Mouse (Mus musculus) spleen, adult 2 months (tissue): ENCODE data around the gene Prkca.

ENCODE experiments used
- CTCF ChIP-seq: fragments of 200-500 bp; IDR thresholded peaks from 2 replicates; pipeline ENCODE4 v1.5.1; 2011; ENCODE audit warnings: mild to moderate bottlenecking, inconsistent platforms; ENCODE audit not compliant: insufficient read depth, insufficient read length, insufficient replicate concordance; ENCODE audit errors: extremely low read depth
- POLR2A ChIP-seq: fragments of 200-500 bp; IDR thresholded peaks from 2 replicates; pipeline ENCODE4 v1.6.1; 2011; ENCODE audit warnings: low read depth, low read length, inconsistent platforms

DNA sequence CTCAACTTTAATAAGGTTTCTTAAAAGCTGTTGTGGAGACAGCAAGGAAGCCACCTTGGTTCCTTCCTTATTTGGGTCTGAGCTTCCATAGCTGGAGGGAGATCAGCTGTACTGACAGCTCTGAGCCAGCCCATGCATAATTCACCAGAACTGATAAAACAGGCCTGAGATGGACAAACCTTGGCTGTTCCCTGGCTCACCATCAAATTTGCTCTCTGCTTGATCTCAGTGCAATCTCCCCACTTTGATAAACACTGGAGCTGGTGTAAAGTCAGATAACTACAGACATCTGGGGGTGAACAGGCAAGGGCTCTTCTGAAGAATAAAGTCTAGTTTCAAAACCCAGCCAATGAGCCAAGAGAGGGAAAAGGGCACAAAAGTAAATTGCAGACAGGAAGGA is 261.1 kb downstream of the Prkca start:
- TF ChIP-seq POLR2A (no peak), CTCF (no peak)
